Mouse (Mus musculus): ENCODE data around the gene Mcts1.

The Mcts1 gene

DNA sequence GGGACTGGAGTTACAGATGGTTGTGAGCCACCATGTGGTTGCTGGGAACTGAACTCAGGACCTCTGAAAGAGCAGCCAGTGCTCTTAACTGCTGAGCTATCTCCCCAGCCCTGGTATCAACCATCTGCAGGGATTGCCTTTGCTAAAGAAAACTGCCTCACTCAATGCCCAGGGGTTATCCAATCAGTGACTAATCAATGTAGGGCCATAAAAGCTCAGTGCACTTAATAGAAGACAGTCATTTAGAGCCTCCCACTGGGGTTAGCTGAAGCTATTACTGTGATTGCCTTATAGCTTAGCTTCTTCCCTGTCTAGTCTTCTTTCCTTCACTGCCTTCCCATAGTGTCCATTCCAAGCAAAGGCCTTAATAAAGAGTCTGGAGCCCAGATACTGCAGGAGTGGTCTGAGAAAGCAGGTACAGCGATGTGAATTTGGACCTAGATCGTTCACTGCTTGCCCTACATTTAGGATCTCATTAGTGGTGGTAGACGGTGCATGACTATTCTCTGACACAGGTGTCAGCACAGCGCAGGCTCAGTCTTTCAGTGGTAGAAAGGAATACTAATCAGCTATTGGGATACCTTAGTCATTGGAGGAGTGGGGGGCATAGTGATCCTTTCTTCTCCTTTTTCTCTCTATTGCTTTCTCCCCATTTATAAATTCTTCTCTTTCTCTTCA, 56.0 kb downstream of the Mcts1 start:
- DNase-seq: no peak

Data from cerebellum, postnatal 10 days (tissue).